Mouse (Mus musculus) E14TG2a.4 (cell line): Measurements from ENCODE around the gene Vta1.

ENCODE experiments used
- H3K27me3 ChIP-seq: 2 replicates; pipeline ENCODE4 v1.6.1; 2014; ENCODE audit warnings: low read length, control low read depth; ENCODE audit not compliant: insufficient read depth
- H3K36me3 ChIP-seq: 2 replicates; pipeline ENCODE4 v1.6.1; 2014; ENCODE audit warnings: low read length, control low read depth; ENCODE audit not compliant: insufficient read depth
- H3K4me1 ChIP-seq: replicated peaks from 2 replicates; pipeline ENCODE4 v1.6.1; 2014; ENCODE audit warnings: low read depth, low read length, control low read depth
- H3K4me3 ChIP-seq: replicated peaks from 2 replicates; pipeline ENCODE4 v1.5.1; 2014; ENCODE audit warnings: mild to moderate bottlenecking, low read length
- H3K9me3 ChIP-seq: 2 replicates; pipeline ENCODE4 v1.6.1; 2014; ENCODE audit warnings: low read length, control low read depth
- CTCF ChIP-seq: conservative IDR thresholded peaks from 2 replicates; pipeline ENCODE4 v1.5.1; 2014; ENCODE audit warnings: low read length
- NANOG ChIP-seq: IDR thresholded peaks from 2 replicates; pipeline ENCODE4 v1.6.1; 2014; ENCODE audit warnings: borderline replicate concordance, low read length, mixed read lengths
- POU5F1 ChIP-seq: IDR thresholded peaks from 2 replicates; pipeline ENCODE4 v1.6.1; 2014; ENCODE audit warnings: low read length, borderline replicate concordance

The Vta1 gene

GRCm38 (mm10) chr10:14666147-14666546, 39.2 kb downstream of the Vta1 start:
- Histone ChIP-seq H3K27me3 (no peaks in the 10 kb centered on the region), H3K36me3 (peaks cover 30% of the 10 kb centered on the region), H3K4me3 (no peak overlapping the region), H3K9me3 (no peaks in the 10 kb centered on the region), H3K4me1 (no peaks in the 10 kb centered on the region)
- TF ChIP-seq POU5F1 (no peak), CTCF (no peak), NANOG (no peak)

DNA sequence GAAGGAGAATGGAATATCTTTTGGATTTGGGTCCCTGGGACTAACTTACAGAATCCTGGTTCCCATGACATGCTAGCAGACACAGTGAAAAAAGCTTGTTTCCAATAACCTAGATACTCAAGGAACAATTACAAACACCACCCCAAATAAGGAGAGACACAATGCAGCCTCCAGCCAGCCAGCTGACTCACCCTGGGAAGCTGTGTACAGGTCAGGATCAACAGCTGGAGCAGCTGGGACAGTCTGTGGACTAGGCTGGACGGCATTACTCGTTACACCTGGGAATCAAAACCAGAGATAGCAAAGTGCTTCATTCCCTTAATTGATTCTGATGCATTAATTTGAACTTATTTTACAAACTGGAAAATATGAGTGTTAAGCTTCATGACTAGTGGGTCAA, 44.5 kb downstream of the Vta1 start:
- no peak for TF ChIP-seq POU5F1
- no peak for TF ChIP-seq NANOG
- no peak for TF ChIP-seq CTCF

DNA sequence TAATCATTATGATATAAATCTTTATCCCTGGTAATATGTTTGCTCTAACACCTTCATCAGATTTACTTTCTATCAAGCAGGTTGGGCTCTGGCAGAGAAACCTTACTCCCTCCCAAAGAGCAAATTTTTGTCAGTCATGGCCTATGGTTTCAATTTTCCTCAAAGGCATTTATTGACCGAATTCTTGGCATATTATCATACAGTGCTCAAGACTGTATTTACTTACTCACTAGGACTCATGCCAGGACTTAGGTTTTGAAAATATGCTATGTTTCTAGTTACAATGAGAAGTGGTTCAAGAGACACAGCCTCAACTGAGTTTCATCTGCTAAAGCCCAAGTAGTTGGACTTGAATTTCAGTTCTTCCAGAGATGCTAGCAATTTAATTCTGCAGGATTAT, 65.7 kb downstream of the Vta1 start:
- no peak for TF ChIP-seq POU5F1
- H3K4me3 ChIP-seq = no peak overlapping the region
- no peaks in the 10 kb centered on the region for H3K4me1 ChIP-seq
- H3K27me3 ChIP-seq = no peaks in the 10 kb centered on the region
- H3K9me3 ChIP-seq = peaks cover 8% of the 10 kb centered on the region
- H3K36me3 ChIP-seq = no peaks in the 10 kb centered on the region

More for the DNA sequence above, 44.5 kb downstream of the Vta1 start:
- no peaks in the 10 kb centered on the region for H3K9me3 ChIP-seq
- H3K4me3 ChIP-seq = no peak overlapping the region
- H3K36me3 ChIP-seq = peaks cover 21% of the 10 kb centered on the region
- H3K27me3 ChIP-seq = no peaks in the 10 kb centered on the region
- H3K4me1 ChIP-seq = no peaks in the 10 kb centered on the region

- Histone ChIP-seq H3K36me3 (no peaks in the 10 kb centered on the region), H3K9me3 (peaks cover 4% of the 10 kb centered on the region), H3K27me3 (no peaks in the 10 kb centered on the region), H3K4me3 (no peak overlapping the region), H3K4me1 (no peaks in the 10 kb centered on the region)
- TF ChIP-seq POU5F1 (no peak), CTCF (no peak), NANOG (no peak)
Observed at GRCm38 (mm10) chr10:14639043-14639442, 66.3 kb downstream of the Vta1 start.

DNA sequence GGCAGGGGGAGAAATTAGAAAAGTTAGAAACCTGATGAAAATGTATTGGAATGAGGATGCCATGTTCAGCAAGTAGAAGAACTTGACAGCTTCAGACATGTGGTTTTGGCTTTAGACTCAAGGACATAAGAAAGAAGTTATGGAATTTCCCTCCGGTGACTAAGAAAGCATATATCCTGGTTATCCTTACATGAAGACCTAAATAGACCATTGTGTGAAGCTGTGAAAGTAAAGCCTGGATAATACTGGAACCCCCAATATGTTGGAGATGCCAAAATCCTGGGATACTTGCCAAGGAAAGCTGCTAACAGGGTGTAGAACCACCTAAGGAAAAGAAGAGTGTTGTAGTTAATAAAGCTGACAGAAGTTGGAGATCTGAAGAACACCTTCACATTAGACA, 79.7 kb downstream of the Vta1 start:
- TF ChIP-seq NANOG (no peak), CTCF (no peak), POU5F1 (no peak)
- Histone ChIP-seq H3K4me3 (no peak overlapping the region), H3K36me3 (no peaks in the 10 kb centered on the region), H3K4me1 (no peaks in the 10 kb centered on the region), H3K27me3 (no peaks in the 10 kb centered on the region), H3K9me3 (no peaks in the 10 kb centered on the region)

DNA sequence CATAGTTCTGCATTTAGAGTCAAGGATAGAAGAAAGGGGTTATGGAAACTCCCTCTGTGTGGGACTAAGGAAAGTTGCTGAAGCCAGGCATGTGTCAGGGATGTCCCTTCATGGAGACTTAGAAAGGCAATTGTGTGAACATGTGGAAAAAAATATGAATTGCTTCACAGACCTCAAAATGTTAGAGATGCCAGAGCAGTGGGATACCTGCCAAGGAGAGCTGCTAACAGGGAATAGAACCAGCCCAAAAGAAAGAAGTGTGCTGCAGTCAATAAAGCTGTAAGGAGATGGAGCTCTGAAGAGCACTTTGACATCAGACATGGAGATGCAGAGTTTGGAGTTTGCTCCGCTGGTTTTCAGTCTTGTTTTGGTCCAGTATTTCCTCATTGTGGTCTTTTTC, 86.2 kb downstream of the Vta1 start:
- TF ChIP-seq POU5F1 = no peak
- TF ChIP-seq CTCF = no peak
- TF ChIP-seq NANOG = no peak
- Histone ChIP-seq H3K36me3 (no peaks in the 10 kb centered on the region), H3K4me1 (no peaks in the 10 kb centered on the region), H3K27me3 (no peaks in the 10 kb centered on the region), H3K4me3 (no peak overlapping the region), H3K9me3 (peaks cover 15% of the 10 kb centered on the region)

- H3K36me3 ChIP-seq = no peaks in the 10 kb centered on the region
- H3K27me3 ChIP-seq = no peaks in the 10 kb centered on the region
- peaks cover 24% of the 10 kb centered on the region for H3K9me3 ChIP-seq
- no peak overlapping the region for H3K4me3 ChIP-seq
- TF ChIP-seq POU5F1 (no peak), CTCF (no peak), NANOG (no peak)
- no peaks in the 10 kb centered on the region for H3K4me1 ChIP-seq
Observed at GRCm38 (mm10) chr10:14618301-14618700, 87.1 kb downstream of the Vta1 start.

DNA sequence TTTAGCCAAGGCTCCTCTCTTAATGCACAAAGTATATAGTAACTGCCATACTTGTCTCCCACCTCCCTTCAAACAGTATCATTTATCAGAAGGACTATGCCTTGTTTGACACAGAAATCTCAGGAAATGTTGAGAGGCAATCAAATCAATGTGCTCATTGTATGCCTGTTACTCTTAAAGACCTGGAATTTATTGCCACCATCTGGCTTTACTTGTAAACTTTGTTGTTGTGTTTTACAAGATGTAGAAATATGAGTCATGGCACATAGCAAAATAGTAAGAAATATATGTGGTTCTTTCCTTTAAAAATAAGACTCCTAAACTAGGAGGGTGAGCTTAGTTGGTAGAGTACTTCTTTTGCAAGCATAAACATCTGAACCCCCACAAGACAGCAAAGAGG, 89.9 kb downstream of the Vta1 start:
- H3K9me3 ChIP-seq = peaks cover 38% of the 10 kb centered on the region
- H3K27me3 ChIP-seq = no peaks in the 10 kb centered on the region
- TF ChIP-seq POU5F1 = no peak
- no peaks in the 10 kb centered on the region for H3K36me3 ChIP-seq
- H3K4me1 ChIP-seq = no peaks in the 10 kb centered on the region
- H3K4me3 ChIP-seq = no peak overlapping the region

- no peaks in the 10 kb centered on the region for H3K4me1 ChIP-seq
- H3K36me3 ChIP-seq = no peaks in the 10 kb centered on the region
- H3K27me3 ChIP-seq = no peaks in the 10 kb centered on the region
- no peak overlapping the region for H3K4me3 ChIP-seq
- no peak for TF ChIP-seq POU5F1
- TF ChIP-seq NANOG = no peak
- no peak for TF ChIP-seq CTCF
- H3K9me3 ChIP-seq = peaks cover 42% of the 10 kb centered on the region
Observed at GRCm38 (mm10) chr10:14607597-14607996, 97.8 kb downstream of the Vta1 start.
